Mouse (Mus musculus): Measurements from ENCODE around the gene Pgls.

The Pgls gene

DNA sequence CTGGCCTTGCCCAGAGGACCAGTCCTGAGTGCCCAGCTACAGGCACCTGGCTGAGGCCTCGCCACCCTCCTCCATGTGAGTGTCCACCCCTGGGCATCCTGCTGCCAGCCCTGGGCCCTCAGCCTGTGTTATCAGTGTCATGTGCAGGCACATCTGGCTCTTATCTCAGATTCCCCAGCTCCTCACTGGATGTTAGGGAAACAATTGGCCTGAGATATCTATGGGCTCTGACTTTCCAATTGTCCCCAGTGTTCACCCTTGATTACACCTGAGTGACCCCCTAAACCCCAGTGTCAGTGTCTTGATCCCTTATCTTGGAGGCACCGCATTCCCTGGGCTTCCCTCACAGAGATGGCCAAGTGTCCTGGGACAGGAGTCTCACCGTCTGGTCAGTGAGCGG, 47.3 kb downstream of the Pgls start:
- no peak for DNase-seq

DNA sequence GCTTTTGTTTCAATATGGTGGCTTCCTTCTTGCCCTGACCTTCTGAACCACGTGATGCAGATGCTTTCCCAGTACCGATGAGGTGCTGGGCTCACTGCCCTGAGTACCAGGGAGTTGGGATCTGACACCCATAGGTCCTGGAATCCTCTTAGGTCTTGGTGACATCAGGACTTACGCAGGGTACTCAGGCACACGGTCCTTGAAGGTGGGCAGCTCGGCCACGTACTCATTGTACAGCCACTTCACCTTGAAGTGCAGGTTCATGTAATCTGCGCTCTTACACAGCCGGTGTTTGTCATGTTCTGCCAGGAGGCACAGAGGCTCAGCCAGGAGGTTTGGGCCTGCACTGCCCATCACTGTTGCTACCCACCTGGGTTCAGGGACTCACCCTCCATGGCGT, 53.5 kb downstream of the Pgls start:
- DNase-seq, result no peak
